ENCODE assay signal across 8 mouse cellular contexts in the genomic region with DNA sequence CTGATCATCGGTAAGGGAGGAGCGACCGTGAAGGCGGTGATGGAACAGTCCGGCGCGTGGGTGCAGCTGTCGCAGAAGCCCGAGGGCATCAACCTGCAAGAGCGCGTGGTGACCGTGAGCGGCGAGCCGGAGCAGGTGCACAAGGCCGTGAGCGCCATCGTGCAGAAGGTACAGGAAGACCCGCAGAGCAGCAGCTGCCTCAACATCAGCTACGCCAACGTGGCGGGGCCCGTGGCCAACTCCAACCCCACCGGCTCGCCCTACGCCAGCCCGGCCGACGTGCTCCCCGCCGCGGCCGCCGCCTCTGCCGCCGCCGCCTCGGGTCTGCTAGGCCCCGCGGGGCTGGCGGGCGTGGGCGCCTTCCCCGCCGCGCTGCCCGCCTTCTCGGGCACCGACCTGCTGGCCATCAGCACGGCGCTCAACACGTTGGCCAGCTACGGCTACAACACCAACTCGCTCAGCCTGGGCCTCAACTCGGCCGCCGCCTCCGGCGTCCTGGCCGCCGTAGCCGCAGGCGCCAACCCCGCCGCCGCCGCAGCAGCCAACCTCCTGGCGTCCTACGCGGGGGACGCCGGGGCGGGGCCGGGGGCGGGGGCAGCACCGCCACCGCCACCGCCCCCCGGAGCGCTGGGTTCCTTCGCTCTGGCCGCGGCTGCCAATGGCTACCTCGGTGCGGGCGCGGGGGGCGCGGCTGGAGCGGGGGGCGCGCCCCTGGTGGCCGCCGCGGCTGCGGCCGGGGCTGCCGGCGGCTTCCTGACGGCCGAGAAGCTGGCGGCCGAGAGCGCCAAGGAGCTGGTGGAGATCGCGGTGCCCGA. TPM values are rescaled to one million over a fixed set of nuclear protein-coding genes. Genes with fewer than 3 reads are reported as not detected.
DNase-seq lines count a peak whose midpoint lies in the region; ATAC-seq and TF ChIP-seq lines count a peak whose summit lies in the region.

No protein-coding gene starts in this region.

- peak overlapping the region; percentile 54 for H3K4me3 ChIP-seq in embryonic facial prominence, embryonic 12.5 days
- H3K4me3 ChIP-seq in heart, embryonic 13.5 days = peak overlapping the region; percentile 62
- H3K4me3 ChIP-seq in kidney, embryonic 14.5 days (ENCODE audit: low read length) = peak overlapping the region; percentile 61
- peak overlapping the region; percentile 46 to 50 for H3K4me3 ChIP-seq in liver, embryonic 14.5 days (ENCODE audit: insufficient read depth in 1 of 2, low read depth in 2 of 2, low read length in 2 of 2)
- H3K4me3 ChIP-seq in neural tube, embryonic 12.5 days = peak overlapping the region; percentile 40

- TF ChIP-seq CTCF in liver, embryonic 14.5 days (IDR thresholded peaks at IDR 0.05; ENCODE audit: low read depth) = no peak

- H3K4me1 ChIP-seq in embryonic facial prominence, embryonic 12.5 days = peaks cover 8% of the 10 kb centered on the region; the same call in 1 of the 2 replicates
- peaks cover 31% of the 10 kb centered on the region for H3K4me1 ChIP-seq in heart, embryonic 13.5 days
- peaks cover 2% of the 10 kb centered on the region; the same call in 1 of the 2 replicates for H3K4me1 ChIP-seq in kidney, embryonic 14.5 days (ENCODE audit: control insufficient read depth, insufficient read depth, low read length)
- 0 out of 4 replicates have a peak, but pooled peaks cover 0 to 1% of the 10 kb centered on the region in 2 experiments for H3K4me1 ChIP-seq in liver, embryonic 14.5 days (replicated peaks; ENCODE audit: control insufficient read depth in 2 of 2, insufficient read depth in 2 of 2, low read length in 1 of 2)
- peaks cover 53% of the 10 kb centered on the region for H3K4me1 ChIP-seq in neural tube, embryonic 12.5 days

- H3K27ac ChIP-seq in embryonic facial prominence, embryonic 12.5 days = no peak overlapping the region
- peak overlapping the region; percentile 66 for H3K27ac ChIP-seq in heart, embryonic 13.5 days (replicated peaks)
- H3K27ac ChIP-seq in kidney, embryonic 14.5 days (ENCODE audit: low read depth, low read length) = no peak overlapping the region
- H3K27ac ChIP-seq in liver, embryonic 14.5 days = no peak overlapping the region
- H3K27ac ChIP-seq in neural tube, embryonic 12.5 days = peak overlapping the region; percentile 37

- peaks cover 76% of the 10 kb centered on the region for H3K27me3 ChIP-seq in embryonic facial prominence, embryonic 12.5 days
- H3K27me3 ChIP-seq in heart, embryonic 13.5 days (replicated peaks) = peaks cover 74% of the 10 kb centered on the region
- peaks cover 62% of the 10 kb centered on the region for H3K27me3 ChIP-seq in kidney, embryonic 14.5 days (ENCODE audit: control insufficient read depth, insufficient read depth, low read length)
- H3K27me3 ChIP-seq in liver, embryonic 14.5 days (ENCODE audit: control insufficient read depth, insufficient read depth, low read length) = peaks cover 59% of the 10 kb centered on the region
- H3K27me3 ChIP-seq in neural tube, embryonic 12.5 days (replicated peaks) = peaks cover 9% of the 10 kb centered on the region

- no peak for TF ChIP-seq EP300 in liver, embryonic 14.5 days (IDR thresholded peaks at IDR 0.05; ENCODE audit: low read depth)

- no peaks in the 10 kb centered on the region for H3K36me3 ChIP-seq in embryonic facial prominence, embryonic 12.5 days
- no peaks in the 10 kb centered on the region for H3K36me3 ChIP-seq in heart, embryonic 13.5 days
- H3K36me3 ChIP-seq in kidney, embryonic 14.5 days (ENCODE audit: control insufficient read depth, insufficient read depth, low read length) = no peaks in the 10 kb centered on the region
- no peaks in the 10 kb centered on the region for H3K36me3 ChIP-seq in liver, embryonic 14.5 days (replicated peaks; ENCODE audit: control insufficient read depth, insufficient read depth, low read depth)
- peaks cover 48% of the 10 kb centered on the region for H3K36me3 ChIP-seq in neural tube, embryonic 12.5 days

- peak; percentile 50 for ATAC-seq in CD4-positive, CD25-positive, alpha-beta regulatory T cell, adult 4 months
- ATAC-seq in embryonic facial prominence, embryonic 12.5 days (ENCODE audit: insufficient number of reproducible peaks, insufficient read depth, low FRiP score, low TSS enrichment) = peak; percentile 50
- peak; percentile 37; the same call in 1 of the 2 replicates for ATAC-seq in heart, embryonic 13.5 days (ENCODE audit: extremely low read depth, insufficient number of reproducible peaks, low FRiP score, low TSS enrichment)
- ATAC-seq in kidney, embryonic 14.5 days (ENCODE audit: low FRiP score, low TSS enrichment) = peak; percentile 89
- peak; percentile 65 for ATAC-seq in liver, embryonic 14.5 days (ENCODE audit: insufficient read depth)
- peak; percentile 65 for ATAC-seq in neural tube, embryonic 12.5 days (ENCODE audit: low FRiP score, low read depth)

- peak; percentile 85 for DNase-seq in adrenal gland, postnatal 10 days
- DNase-seq in liver, embryonic 14.5 days (ENCODE audit: low read depth in 3 of 3, low spot score in 3 of 3) = no peak
- peak; percentile 42 for DNase-seq in thymus, postnatal 4 days

- H3K4me2 ChIP-seq in embryonic facial prominence, embryonic 12.5 days (replicated peaks) = peak overlapping the region; percentile 98
- H3K4me2 ChIP-seq in heart, embryonic 13.5 days = peak overlapping the region; percentile 90
- peak overlapping the region; percentile 99 for H3K4me2 ChIP-seq in kidney, embryonic 14.5 days (replicated peaks; ENCODE audit: low read depth, low read length)
- H3K4me2 ChIP-seq in liver, embryonic 14.5 days (ENCODE audit: low read depth) = peak overlapping the region; percentile 57
- H3K4me2 ChIP-seq in neural tube, embryonic 12.5 days (replicated peaks) = peak overlapping the region; percentile 69

- H3K9ac ChIP-seq in embryonic facial prominence, embryonic 12.5 days = peak overlapping the region; percentile 54
- peak overlapping the region; percentile 81 for H3K9ac ChIP-seq in heart, embryonic 13.5 days
- H3K9ac ChIP-seq in kidney, embryonic 14.5 days (ENCODE audit: low read depth, low read length) = peak overlapping the region; percentile 54
- no peak overlapping the region for H3K9ac ChIP-seq in liver, embryonic 14.5 days (replicated peaks)
- peak overlapping the region; percentile 59 for H3K9ac ChIP-seq in neural tube, embryonic 12.5 days

- whole genome bisulfite sequencing in embryonic facial prominence, embryonic 12.5 days = under 1% methylated on average over 91 of the region's 107 CpGs
- under 1% methylated on average over 102 of the region's 107 CpGs for WGBS in heart, embryonic 13.5 days
- WGBS in kidney, embryonic 14.5 days = under 1% methylated on average over 72 of the region's 107 CpGs
- 1% methylated on average over 91 of the region's 107 CpGs for WGBS in liver, embryonic 14.5 days (ENCODE audit: insufficient replicate concordance)
- WGBS in neural tube, embryonic 12.5 days = under 1% methylated on average over 103 of the region's 107 CpGs

- H3K9me3 ChIP-seq in embryonic facial prominence, embryonic 12.5 days = no peaks in the 10 kb centered on the region
- no peaks in the 10 kb centered on the region for H3K9me3 ChIP-seq in heart, embryonic 13.5 days
- H3K9me3 ChIP-seq in kidney, embryonic 14.5 days (ENCODE audit: control insufficient read depth, low read length) = no peaks in the 10 kb centered on the region
- H3K9me3 ChIP-seq in liver, embryonic 14.5 days (ENCODE audit: control insufficient read depth, low read length) = no peaks in the 10 kb centered on the region
- H3K9me3 ChIP-seq in neural tube, embryonic 12.5 days = no peaks in the 10 kb centered on the region

RNA-seq across cellular contexts. Expression of gene Nanos2, which starts 29.4 kb away (rescaled TPM):
- not detected for polyA plus RNA-seq in CD4-positive, CD25-positive, alpha-beta regulatory T cell, adult 4 months (2017; shearing (Covaris generic))
- not detected for total RNA-seq in adrenal gland, postnatal 10 days (2021)
- not detected in 2 replicates for polyA plus RNA-seq in embryonic facial prominence, embryonic 12.5 days (2016; fragmentation: Nextera tagmentation; extraction: Ambion mirVana)
- not detected in 2 replicates for polyA plus RNA-seq in heart, embryonic 13.5 days (2015; fragmentation: Nextera tagmentation; extraction: Ambion mirVana)
- polyA plus RNA-seq in kidney, embryonic 14.5 days (2014; fragmentation: Nextera tagmentation; extraction: Ambion mirVana) = not detected in 2 replicates
- polyA plus RNA-seq in liver, embryonic 14.5 days (2012; rRNA removed) = not detected in 2 replicates
- polyA plus RNA-seq in liver, embryonic 14.5 days (2014; fragmentation: Nextera tagmentation; extraction: Ambion mirVana) = not detected in 2 replicates
- polyA plus RNA-seq in neural tube, embryonic 12.5 days (2016; fragmentation: Nextera tagmentation; extraction: Ambion mirVana) = 0.24 and 0.72 TPM in 2 replicates

RNA-seq across cellular contexts. Expression of gene Nova2, which starts 32.1 kb away (rescaled TPM):
- not detected for polyA plus RNA-seq in CD4-positive, CD25-positive, alpha-beta regulatory T cell, adult 4 months (2017; shearing (Covaris generic))
- 1 to 10 TPM; 6.1 to 7.4 TPM for total RNA-seq in adrenal gland, postnatal 10 days (2021)
- 1.1 TPM in 2 replicates for polyA plus RNA-seq in embryonic facial prominence, embryonic 12.5 days (2016; fragmentation: Nextera tagmentation; extraction: Ambion mirVana)
- 0.52 and 0.60 TPM in 2 replicates for polyA plus RNA-seq in heart, embryonic 13.5 days (2015; fragmentation: Nextera tagmentation; extraction: Ambion mirVana)
- polyA plus RNA-seq in kidney, embryonic 14.5 days (2014; fragmentation: Nextera tagmentation; extraction: Ambion mirVana) = 0.96 and 1.1 TPM in 2 replicates
- 0.11 TPM in 2 replicates for polyA plus RNA-seq in liver, embryonic 14.5 days (2012; rRNA removed)
- polyA plus RNA-seq in liver, embryonic 14.5 days (2014; fragmentation: Nextera tagmentation; extraction: Ambion mirVana) = 0.03 and 0.05 TPM in 2 replicates
- 12.1 and 12.6 TPM in 2 replicates for polyA plus RNA-seq in neural tube, embryonic 12.5 days (2016; fragmentation: Nextera tagmentation; extraction: Ambion mirVana)

RNA-seq across cellular contexts. Expression of gene Mypop, which starts 33.3 kb away (rescaled TPM):
- 1 to 10 TPM; 1.7 to 3.0 TPM for polyA plus RNA-seq in CD4-positive, CD25-positive, alpha-beta regulatory T cell, adult 4 months (2017; shearing (Covaris generic))
- 1 to 10 TPM; 6.4 to 6.8 TPM for total RNA-seq in adrenal gland, postnatal 10 days (2021)
- polyA plus RNA-seq in embryonic facial prominence, embryonic 12.5 days (2016; fragmentation: Nextera tagmentation; extraction: Ambion mirVana) = 7.7 and 9.8 TPM in 2 replicates
- polyA plus RNA-seq in heart, embryonic 13.5 days (2015; fragmentation: Nextera tagmentation; extraction: Ambion mirVana) = 1.8 and 1.9 TPM in 2 replicates
- polyA plus RNA-seq in kidney, embryonic 14.5 days (2014; fragmentation: Nextera tagmentation; extraction: Ambion mirVana) = 3.9 and 4.9 TPM in 2 replicates
- 0.20 and 0.21 TPM in 2 replicates for polyA plus RNA-seq in liver, embryonic 14.5 days (2012; rRNA removed)
- 0.30 and 0.34 TPM in 2 replicates for polyA plus RNA-seq in liver, embryonic 14.5 days (2014; fragmentation: Nextera tagmentation; extraction: Ambion mirVana)
- 6.1 and 7.0 TPM in 2 replicates for polyA plus RNA-seq in neural tube, embryonic 12.5 days (2016; fragmentation: Nextera tagmentation; extraction: Ambion mirVana)

RNA-seq across cellular contexts. Expression of gene Irf2bp1, which starts 46.1 kb away (rescaled TPM):
- 1 to 10 TPM; 2.0 to 2.4 TPM for polyA plus RNA-seq in CD4-positive, CD25-positive, alpha-beta regulatory T cell, adult 4 months (2017; shearing (Covaris generic))
- total RNA-seq in adrenal gland, postnatal 10 days (2021) = 10 to 100 TPM; 36.9 to 37.2 TPM
- 47.1 and 48.6 TPM in 2 replicates for polyA plus RNA-seq in embryonic facial prominence, embryonic 12.5 days (2016; fragmentation: Nextera tagmentation; extraction: Ambion mirVana)
- 12.4 and 12.7 TPM in 2 replicates for polyA plus RNA-seq in heart, embryonic 13.5 days (2015; fragmentation: Nextera tagmentation; extraction: Ambion mirVana)
- 28.6 and 30.3 TPM in 2 replicates for polyA plus RNA-seq in kidney, embryonic 14.5 days (2014; fragmentation: Nextera tagmentation; extraction: Ambion mirVana)
- polyA plus RNA-seq in liver, embryonic 14.5 days (2012; rRNA removed) = 6.8 and 8.3 TPM in 2 replicates
- polyA plus RNA-seq in liver, embryonic 14.5 days (2014; fragmentation: Nextera tagmentation; extraction: Ambion mirVana) = 6.8 and 7.9 TPM in 2 replicates
- polyA plus RNA-seq in neural tube, embryonic 12.5 days (2016; fragmentation: Nextera tagmentation; extraction: Ambion mirVana) = 41.6 and 45.2 TPM in 2 replicates

RNA-seq across cellular contexts. Expression of gene Ccdc61, which starts 47.6 kb away (rescaled TPM):
- polyA plus RNA-seq in CD4-positive, CD25-positive, alpha-beta regulatory T cell, adult 4 months (2017; shearing (Covaris generic)) = 1 to 10 TPM; 7.6 to 8.9 TPM
- total RNA-seq in adrenal gland, postnatal 10 days (2021) = 10 to 100 TPM; 12.5 to 13.9 TPM
- polyA plus RNA-seq in embryonic facial prominence, embryonic 12.5 days (2016; fragmentation: Nextera tagmentation; extraction: Ambion mirVana) = 39.7 and 41.0 TPM in 2 replicates
- 18.2 and 23.0 TPM in 2 replicates for polyA plus RNA-seq in heart, embryonic 13.5 days (2015; fragmentation: Nextera tagmentation; extraction: Ambion mirVana)
- 21.0 and 21.4 TPM in 2 replicates for polyA plus RNA-seq in kidney, embryonic 14.5 days (2014; fragmentation: Nextera tagmentation; extraction: Ambion mirVana)
- polyA plus RNA-seq in liver, embryonic 14.5 days (2012; rRNA removed) = 6.5 and 10.0 TPM in 2 replicates
- 5.5 and 6.7 TPM in 2 replicates for polyA plus RNA-seq in liver, embryonic 14.5 days (2014; fragmentation: Nextera tagmentation; extraction: Ambion mirVana)
- polyA plus RNA-seq in neural tube, embryonic 12.5 days (2016; fragmentation: Nextera tagmentation; extraction: Ambion mirVana) = 32.9 and 34.0 TPM in 2 replicates

Comparison
In these comparisons a context has a peak if more than half of its experiments do, and no peak if none do; other contexts are left out.
1. ATAC-seq: peak in every context shown above with its lines; median percentile 89 in kidney, embryonic 14.5 days; 65 in liver, embryonic 14.5 days; 65 in neural tube, embryonic 12.5 days; 50 in CD4-positive, CD25-positive, alpha-beta regulatory T cell, adult 4 months; 50 in embryonic facial prominence, embryonic 12.5 days; 37 in heart, embryonic 13.5 days.
2. DNase-seq: peak in adrenal gland, postnatal 10 days (single experiment) and thymus, postnatal 4 days (single experiment); none in liver, embryonic 14.5 days (0 of 3).
3. H3K27ac ChIP-seq: peak in heart, embryonic 13.5 days (single experiment) and neural tube, embryonic 12.5 days (single experiment); none in embryonic facial prominence, embryonic 12.5 days (single experiment), kidney, embryonic 14.5 days (single experiment) and liver, embryonic 14.5 days (single experiment).
4. Peak in every context shown above with its lines, with median percentiles within 50 percentile points of each other: H3K4me2 ChIP-seq and H3K4me3 ChIP-seq.